Mouse (Mus musculus): ENCODE measurements around the gene Usp39.

Gene Usp39

DNA sequence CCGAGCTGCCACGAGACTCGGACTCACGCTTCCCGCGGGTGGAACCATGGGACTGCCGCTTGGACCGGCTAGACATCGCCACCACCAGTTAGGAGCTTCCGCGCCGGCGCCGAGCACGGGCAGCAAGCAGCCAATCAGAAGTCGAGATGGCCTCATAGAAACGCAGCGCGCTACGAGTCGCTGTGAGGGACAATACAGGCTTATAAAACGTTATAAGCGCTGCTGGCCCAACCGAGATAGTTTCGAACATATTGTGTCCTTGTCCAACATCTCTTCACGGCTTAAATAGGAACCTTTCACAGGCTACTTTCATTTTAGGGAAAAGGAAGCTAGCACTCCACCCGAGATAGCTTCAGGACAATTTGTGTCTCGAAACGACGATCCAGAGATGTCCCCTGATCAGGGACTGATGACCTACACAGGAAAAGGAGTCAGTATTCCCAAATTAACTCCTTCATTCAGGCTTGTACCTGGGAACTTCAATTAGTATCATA, at the start of gene Usp39:
Gene Usp39, minus strand, starts transcription at position 111 of the 494 bp plus-strand sequence.
- TF ChIP-seq NANOG (IDR thresholded peaks at IDR 0.05; ENCODE audit: borderline replicate concordance, low read length), result no peak
- TF ChIP-seq POU5F1 (IDR thresholded peaks at IDR 0.05; ENCODE audit: borderline replicate concordance, low read length), result no peak
- TF ChIP-seq CTCF (conservative IDR thresholded peaks at IDR 0.05; ENCODE audit: low read length), result no peak
- H3K36me3 ChIP-seq (ENCODE audit: insufficient read depth, low read length), result peaks cover 43% of the 10 kb centered on the region
- no peaks in the 10 kb centered on the region; the same call in 1 of the 2 replicates for H3K27me3 ChIP-seq (ENCODE audit: insufficient read depth, low read length)
- H3K4me1 ChIP-seq (replicated peaks; ENCODE audit: low read depth, low read length), result peaks cover 42% of the 10 kb centered on the region
- H3K4me3 ChIP-seq (replicated peaks; ENCODE audit: low read length), result peak within 1 kb of the TSS; percentile 95
- no peaks in the 10 kb centered on the region for H3K9me3 ChIP-seq (ENCODE audit: low read length)

DNA sequence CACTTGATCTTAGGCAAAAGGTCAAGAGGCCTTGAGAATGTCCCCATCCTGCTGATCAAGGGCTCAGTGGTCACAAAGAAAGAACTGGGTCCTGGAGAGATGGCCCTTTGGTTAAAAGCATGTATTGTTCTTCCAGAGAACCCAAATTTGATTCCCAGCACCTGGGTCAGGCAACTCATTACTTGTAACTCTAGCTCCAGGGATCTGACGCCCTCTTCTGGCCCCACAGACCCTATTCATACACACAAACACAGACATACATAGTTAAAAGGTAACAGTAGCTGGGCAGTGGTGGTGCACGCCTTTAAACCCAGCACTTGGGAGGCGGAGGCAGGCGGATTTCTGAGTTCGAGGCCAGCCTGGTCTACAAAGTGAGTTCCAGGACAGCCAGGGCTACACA, 47.4 kb upstream of the Usp39 start:
- TF ChIP-seq NANOG (IDR thresholded peaks at IDR 0.05; ENCODE audit: borderline replicate concordance, low read length), result no peak
- no peak for TF ChIP-seq POU5F1 (IDR thresholded peaks at IDR 0.05; ENCODE audit: borderline replicate concordance, low read length)
- TF ChIP-seq CTCF (conservative IDR thresholded peaks at IDR 0.05; ENCODE audit: low read length), result no peak
- Histone ChIP-seq H3K27me3 (ENCODE audit: insufficient read depth, low read length) (peaks cover 21% of the 10 kb centered on the region), H3K9me3 (ENCODE audit: low read length) (no peaks in the 10 kb centered on the region), H3K4me1 (replicated peaks; ENCODE audit: low read depth, low read length) (peaks cover 24% of the 10 kb centered on the region), H3K36me3 (ENCODE audit: insufficient read depth, low read length) (no peaks in the 10 kb centered on the region), H3K4me3 (replicated peaks; ENCODE audit: low read length) (no peak overlapping the region)

DNA sequence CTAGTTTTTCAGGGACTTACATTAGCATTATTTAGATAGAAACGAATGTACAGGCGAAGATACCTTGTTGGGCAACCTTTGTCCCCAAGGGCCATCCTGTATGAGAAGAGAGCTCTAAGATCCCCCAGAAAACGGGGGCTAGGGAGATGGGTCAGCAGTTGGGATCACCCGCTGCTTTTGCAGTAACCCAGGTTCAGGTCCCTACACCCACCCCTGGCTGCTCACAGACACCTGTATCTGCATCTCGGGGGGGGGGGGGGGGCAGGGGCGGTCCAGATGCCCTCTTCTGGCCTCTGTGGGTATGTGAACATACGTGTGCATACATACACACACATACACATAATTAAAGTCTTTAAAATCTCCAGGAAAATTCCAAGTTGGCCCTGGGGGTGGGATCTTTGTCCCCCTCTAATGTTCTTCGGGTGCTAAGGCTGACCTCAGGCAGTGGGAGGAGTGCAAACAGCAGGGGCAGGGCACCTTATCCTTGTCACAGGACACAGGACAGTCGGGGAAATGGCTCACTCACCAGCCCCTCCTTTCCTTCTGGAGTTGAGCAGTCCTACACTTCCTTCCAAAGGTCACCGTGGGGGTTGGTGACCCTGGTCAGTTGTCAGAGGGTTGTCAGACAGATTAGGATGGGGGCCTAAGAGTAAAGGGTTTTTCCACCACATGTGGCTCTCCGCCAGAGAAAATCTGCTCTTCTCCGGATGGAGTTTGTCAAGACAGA, 46.0 kb upstream of the Usp39 start:
- H3K4me3 ChIP-seq (replicated peaks; ENCODE audit: low read length), result peak overlapping the region; percentile 76
- H3K27me3 ChIP-seq (ENCODE audit: insufficient read depth, low read length), result peaks cover 21% of the 10 kb centered on the region
- peaks cover 24% of the 10 kb centered on the region for H3K4me1 ChIP-seq (replicated peaks; ENCODE audit: low read depth, low read length)
- TF ChIP-seq POU5F1 (IDR thresholded peaks at IDR 0.05; ENCODE audit: borderline replicate concordance, low read length) (no peak), CTCF (conservative IDR thresholded peaks at IDR 0.05; ENCODE audit: low read length) (no peak), NANOG (IDR thresholded peaks at IDR 0.05; ENCODE audit: borderline replicate concordance, low read length) (no peak)
- H3K36me3 ChIP-seq (ENCODE audit: insufficient read depth, low read length), result no peaks in the 10 kb centered on the region
- no peaks in the 10 kb centered on the region for H3K9me3 ChIP-seq (ENCODE audit: low read length)

DNA sequence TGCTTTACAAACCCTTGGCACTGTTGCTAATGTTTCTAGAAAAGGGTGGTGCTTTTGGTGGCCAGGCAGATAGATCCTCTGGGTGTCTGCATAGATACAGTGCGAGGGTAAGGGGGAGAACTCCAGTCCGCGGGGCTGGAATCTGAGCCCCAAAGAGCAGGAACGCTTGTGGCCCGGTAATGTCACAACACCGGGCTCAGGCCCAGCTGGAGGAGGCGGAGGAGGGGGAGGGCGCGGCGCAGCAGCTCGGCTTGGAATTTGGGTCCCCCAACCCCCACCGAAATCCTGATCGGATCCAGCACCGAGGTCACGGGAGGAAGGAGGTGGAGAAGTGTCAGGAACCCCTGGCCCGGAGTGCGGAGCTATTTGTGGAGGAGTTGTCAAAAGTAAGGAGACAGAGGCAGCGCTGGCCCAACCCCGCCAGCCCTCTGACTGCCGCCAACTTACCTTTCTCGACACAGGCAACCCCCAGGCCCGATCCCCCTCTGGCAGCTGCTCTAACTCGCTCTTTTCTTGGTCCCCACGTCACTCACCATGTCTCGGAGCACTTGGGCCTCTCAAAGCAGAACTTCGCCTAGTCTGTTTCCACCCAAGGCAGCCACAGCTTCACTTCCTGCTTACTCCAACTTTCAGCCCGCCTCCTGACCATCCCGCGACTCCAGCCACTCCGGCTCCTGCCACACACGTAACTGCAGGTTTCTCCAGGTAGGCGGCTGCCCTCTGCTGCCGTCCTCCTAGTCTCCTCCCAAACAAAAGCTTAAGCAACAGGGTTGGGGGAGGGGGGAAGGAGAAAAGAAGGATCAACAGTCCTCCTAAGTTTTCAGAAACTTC, 45.2 kb upstream of the Usp39 start, which contains the start of gene Vamp8:
Gene Vamp8, minus strand, starts transcription at position 763 of the 831 bp plus-strand sequence.
- TF ChIP-seq POU5F1 (IDR thresholded peaks at IDR 0.05; ENCODE audit: borderline replicate concordance, low read length) (no peak), CTCF (conservative IDR thresholded peaks at IDR 0.05; ENCODE audit: low read length) (no peak)
- Histone ChIP-seq H3K36me3 (ENCODE audit: insufficient read depth, low read length) (no peaks in the 10 kb centered on the region), H3K4me1 (replicated peaks; ENCODE audit: low read depth, low read length) (peaks cover 24% of the 10 kb centered on the region), H3K9me3 (ENCODE audit: low read length) (no peaks in the 10 kb centered on the region), H3K27me3 (ENCODE audit: insufficient read depth, low read length) (peaks cover 23% of the 10 kb centered on the region), H3K4me3 (replicated peaks; ENCODE audit: low read length) (peak within 1 kb of the TSS; percentile 76)

DNA sequence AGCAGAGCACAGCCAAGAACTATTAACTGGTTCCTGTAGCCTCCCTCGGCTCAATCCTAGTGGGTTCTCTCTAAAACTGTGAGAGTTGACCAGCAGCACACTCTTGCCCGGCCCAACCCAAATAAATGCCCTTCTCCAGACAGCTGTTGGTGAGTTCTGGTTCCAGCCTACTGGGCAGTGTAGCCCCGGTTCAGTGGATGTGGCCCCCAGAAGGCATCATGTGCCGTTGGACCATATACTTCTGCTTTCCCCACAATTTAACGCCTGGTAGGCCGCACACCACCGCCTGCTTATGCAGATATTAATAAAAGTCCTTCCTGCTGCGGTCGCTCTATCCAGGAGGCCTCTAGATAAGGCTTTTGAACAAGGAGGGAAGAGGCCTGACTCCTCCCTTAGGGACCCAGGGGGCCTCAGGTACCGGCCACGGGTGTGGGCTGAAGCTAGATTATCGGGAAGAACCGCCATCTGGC, 44.5 kb upstream of the Usp39 start:
- peaks cover 24% of the 10 kb centered on the region for H3K4me1 ChIP-seq (replicated peaks; ENCODE audit: low read depth, low read length)
- peaks cover 24% of the 10 kb centered on the region for H3K27me3 ChIP-seq (ENCODE audit: insufficient read depth, low read length)
- peak overlapping the region; percentile 76 for H3K4me3 ChIP-seq (replicated peaks; ENCODE audit: low read length)
- TF ChIP-seq CTCF (conservative IDR thresholded peaks at IDR 0.05; ENCODE audit: low read length), result no peak
- no peak for TF ChIP-seq POU5F1 (IDR thresholded peaks at IDR 0.05; ENCODE audit: borderline replicate concordance, low read length)
- no peak for TF ChIP-seq NANOG (IDR thresholded peaks at IDR 0.05; ENCODE audit: borderline replicate concordance, low read length)
- no peaks in the 10 kb centered on the region for H3K36me3 ChIP-seq (ENCODE audit: insufficient read depth, low read length)
- no peaks in the 10 kb centered on the region for H3K9me3 ChIP-seq (ENCODE audit: low read length)

DNA sequence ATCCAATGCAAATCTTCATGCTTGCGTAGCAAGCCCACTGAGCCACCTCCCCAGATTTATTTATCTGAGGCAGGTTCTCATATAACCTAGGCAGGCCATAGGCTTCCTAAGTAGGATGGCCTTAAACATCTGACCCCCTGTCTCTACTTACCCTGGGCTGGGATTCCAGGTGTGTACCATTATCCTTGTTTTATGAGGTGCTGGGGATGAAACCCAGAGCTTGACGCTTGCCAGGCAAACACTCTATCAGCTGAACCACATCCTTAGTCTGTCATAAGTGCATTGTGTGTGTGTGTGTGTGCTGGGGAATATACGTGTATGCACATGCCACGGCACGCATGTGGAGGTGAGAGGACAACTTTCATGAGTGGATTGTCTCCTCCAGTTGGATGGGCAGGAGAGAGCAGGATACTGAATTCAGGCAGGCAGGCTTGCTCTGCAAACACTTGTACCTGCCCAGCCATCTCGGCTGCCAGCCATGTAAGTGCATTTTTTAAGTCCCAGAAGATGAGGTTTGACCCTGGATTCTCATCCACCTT, 43.9 kb upstream of the Usp39 start:
- H3K36me3 ChIP-seq (ENCODE audit: insufficient read depth, low read length), result no peaks in the 10 kb centered on the region
- H3K4me1 ChIP-seq (replicated peaks; ENCODE audit: low read depth, low read length), result peaks cover 24% of the 10 kb centered on the region
- H3K9me3 ChIP-seq (ENCODE audit: low read length), result no peaks in the 10 kb centered on the region
- no peak for TF ChIP-seq CTCF (conservative IDR thresholded peaks at IDR 0.05; ENCODE audit: low read length)
- no peak for TF ChIP-seq NANOG (IDR thresholded peaks at IDR 0.05; ENCODE audit: borderline replicate concordance, low read length)
- TF ChIP-seq POU5F1 (IDR thresholded peaks at IDR 0.05; ENCODE audit: borderline replicate concordance, low read length), result no peak
- peaks cover 24% of the 10 kb centered on the region for H3K27me3 ChIP-seq (ENCODE audit: insufficient read depth, low read length)
- no peak overlapping the region for H3K4me3 ChIP-seq (replicated peaks; ENCODE audit: low read length)

DNA sequence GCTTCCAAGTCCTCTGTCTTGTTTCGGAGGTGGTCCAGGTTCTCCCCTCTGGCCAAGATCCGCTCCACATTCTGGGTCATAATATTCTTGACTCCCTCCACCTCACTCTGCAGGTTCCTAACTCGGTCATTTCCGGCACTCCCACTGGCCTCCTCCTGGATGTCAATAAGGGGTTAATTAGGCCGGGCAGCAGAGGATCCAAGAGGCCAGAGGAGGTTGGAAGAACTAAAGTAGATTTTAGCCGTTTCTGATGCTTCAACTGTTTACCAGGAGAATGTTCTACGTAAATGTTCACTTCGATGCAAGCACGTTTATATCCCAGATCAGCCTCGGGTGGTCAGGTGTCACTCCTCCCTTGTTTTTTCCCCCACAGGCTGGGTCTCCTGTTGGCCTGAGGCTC, 43.3 kb upstream of the Usp39 start:
- peaks cover 24% of the 10 kb centered on the region for H3K4me1 ChIP-seq (replicated peaks; ENCODE audit: low read depth, low read length)
- no peaks in the 10 kb centered on the region for H3K9me3 ChIP-seq (ENCODE audit: low read length)
- H3K4me3 ChIP-seq (replicated peaks; ENCODE audit: low read length), result no peak overlapping the region
- H3K27me3 ChIP-seq (ENCODE audit: insufficient read depth, low read length), result peaks cover 27% of the 10 kb centered on the region
- TF ChIP-seq NANOG (IDR thresholded peaks at IDR 0.05; ENCODE audit: borderline replicate concordance, low read length) (no peak), POU5F1 (IDR thresholded peaks at IDR 0.05; ENCODE audit: borderline replicate concordance, low read length) (no peak), CTCF (conservative IDR thresholded peaks at IDR 0.05; ENCODE audit: low read length) (no peak)
- H3K36me3 ChIP-seq (ENCODE audit: insufficient read depth, low read length), result no peaks in the 10 kb centered on the region

DNA sequence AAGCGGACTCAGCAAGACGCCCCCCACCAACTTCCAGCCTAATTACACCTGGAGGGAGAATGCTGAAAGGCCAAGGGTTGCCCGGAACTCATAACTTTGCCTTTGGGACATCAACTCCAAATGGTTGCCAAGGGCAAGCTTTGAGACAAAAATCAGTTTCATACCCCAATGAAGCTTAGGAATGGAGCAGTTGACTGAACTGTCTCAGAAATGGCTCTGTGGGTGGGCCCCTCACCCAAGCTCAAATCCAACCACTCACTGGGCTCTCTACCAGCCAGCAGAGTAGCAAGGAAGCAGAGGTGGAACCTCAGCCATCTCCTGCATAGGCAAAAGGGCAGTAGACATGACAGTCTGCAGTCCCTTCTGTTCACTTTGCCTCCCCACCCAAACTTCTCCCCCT, 42.8 kb upstream of the Usp39 start:
- no peaks in the 10 kb centered on the region for H3K9me3 ChIP-seq (ENCODE audit: low read length)
- H3K4me3 ChIP-seq (replicated peaks; ENCODE audit: low read length), result no peak overlapping the region
- TF ChIP-seq CTCF (conservative IDR thresholded peaks at IDR 0.05; ENCODE audit: low read length), result no peak
- no peak for TF ChIP-seq POU5F1 (IDR thresholded peaks at IDR 0.05; ENCODE audit: borderline replicate concordance, low read length)
- no peak for TF ChIP-seq NANOG (IDR thresholded peaks at IDR 0.05; ENCODE audit: borderline replicate concordance, low read length)
- H3K4me1 ChIP-seq (replicated peaks; ENCODE audit: low read depth, low read length), result peaks cover 24% of the 10 kb centered on the region
- H3K36me3 ChIP-seq (ENCODE audit: insufficient read depth, low read length), result no peaks in the 10 kb centered on the region
- peaks cover 31% of the 10 kb centered on the region for H3K27me3 ChIP-seq (ENCODE audit: insufficient read depth, low read length)

Measured in E14TG2a.4 (cell line).